Mouse (Mus musculus) liver, embryonic 12.5 days (tissue): ENCODE measurements at regions not wholly inside any gene's neighbourhood (a gene's known extent, or its start where the extent isn't known, plus 50 kb on each side); places are given as distances from the start of the nearest gene placed in this dataset.
A peak's percentile ranks its signal among the peaks of the same experiment; 100 is the strongest.

Experiments
- ATAC-seq: fragments of 200-750 bp; cut with Nextera tagmentation; 2 replicates; pipeline ENCODE4 v1.8.0; 2017; ENCODE audit warnings: moderate number of reproducible peaks, mild to moderate bottlenecking, moderate library complexity
- H3K27ac ChIP-seq: fragments of 300-500 bp; sonication (generic); 2 replicates; pipeline ENCODE4 v1.5.1; 2016; ENCODE audit warnings: mild to moderate bottlenecking
- H3K27me3 ChIP-seq: fragments of 300-500 bp; sonication (generic); replicated peaks from 2 replicates; pipeline ENCODE4 v1.6.1; 2016; ENCODE audit warnings: mild to moderate bottlenecking, moderate library complexity
- H3K36me3 ChIP-seq: fragments of 300-500 bp; sonication (generic); 2 replicates; pipeline ENCODE4 v1.6.1; 2016; ENCODE audit warnings: mild to moderate bottlenecking, moderate library complexity
- H3K4me1 ChIP-seq: fragments of 300-500 bp; sonication (generic); 2 replicates; pipeline ENCODE4 v1.6.1; 2016
- H3K4me2 ChIP-seq: fragments of 300-500 bp; sonication (generic); 2 replicates; pipeline ENCODE4 v1.6.1; 2016; ENCODE audit warnings: mild to moderate bottlenecking, moderate library complexity
- H3K4me3 ChIP-seq: fragments of 300-500 bp; sonication (generic); 2 replicates; pipeline ENCODE4 v1.5.1; 2016; ENCODE audit warnings: mild to moderate bottlenecking, moderate library complexity
- H3K9ac ChIP-seq: fragments of 300-500 bp; sonication (generic); 2 replicates; pipeline ENCODE4 v1.6.1; 2016; ENCODE audit warnings: mild to moderate bottlenecking, moderate library complexity
- H3K9me3 ChIP-seq: fragments of 300-500 bp; sonication (generic); replicated peaks from 2 replicates; pipeline ENCODE4 v1.6.1; 2016; ENCODE audit warnings: mild to moderate bottlenecking, moderate library complexity
- WGBS: fragments of 180-500 bp; shearing (Covaris S2); methylation state at CpG from one replicate; pipeline ENCODE4 v1.1.7; 2016; ENCODE audit not compliant: insufficient replicate concordance; 5-methylcytosine and 5-hydroxymethylcytosine counted together

GRCm38 (mm10) chr2:173376926-173377325 lies 100.6 kb upstream of the Pmepa1 start:
- Histone ChIP-seq H3K9me3 (peaks cover 13% of the 10 kb centered on the region), H3K36me3 (no peaks in the 10 kb centered on the region), H3K27me3 (no peaks in the 10 kb centered on the region), H3K4me1 (peaks cover 12% of the 10 kb centered on the region), H3K9ac (no peak overlapping the region), H3K27ac (no peak overlapping the region), H3K4me2 (no peak overlapping the region), H3K4me3 (no peak overlapping the region)
- WGBS = 63% methylated on average over 6 of the region's 6 CpGs
- ATAC-seq = no peak

- no peak overlapping the region for H3K4me2 ChIP-seq
- H3K36me3 ChIP-seq = no peaks in the 10 kb centered on the region
- 17% methylated on average over 10 of the region's 12 CpGs for WGBS
- peaks cover 12% of the 10 kb centered on the region for H3K4me1 ChIP-seq
- no peak overlapping the region for H3K4me3 ChIP-seq
- no peak overlapping the region for H3K9ac ChIP-seq
- peaks cover 6% of the 10 kb centered on the region; the same call in 1 of the 2 replicates for H3K9me3 ChIP-seq
- peak; percentile 58 for ATAC-seq
- H3K27ac ChIP-seq = no peak overlapping the region
- H3K27me3 ChIP-seq = no peaks in the 10 kb centered on the region
Observed at GRCm38 (mm10) chr2:173377497-173378257, 101.3 kb upstream of the Pmepa1 start.

- Histone ChIP-seq H3K27ac (no peak overlapping the region), H3K4me1 (peaks cover 12% of the 10 kb centered on the region), H3K4me3 (no peak overlapping the region), H3K9ac (no peak overlapping the region), H3K4me2 (no peak overlapping the region), H3K9me3 (no peaks in the 10 kb centered on the region), H3K27me3 (no peaks in the 10 kb centered on the region), H3K36me3 (no peaks in the 10 kb centered on the region)
- no peak for ATAC-seq
- WGBS = 74% methylated on average over 1 of the region's 1 CpGs
Observed at GRCm38 (mm10) chr2:173379736-173380135, 103.4 kb upstream of the Pmepa1 start.

GRCm38 (mm10) chr2:173380341-173380761 lies 104.0 kb upstream of the Pmepa1 start:
- no peak overlapping the region for H3K9ac ChIP-seq
- 17% methylated on average over 3 of the region's 3 CpGs for WGBS
- no peaks in the 10 kb centered on the region for H3K9me3 ChIP-seq
- no peak overlapping the region for H3K4me2 ChIP-seq
- no peaks in the 10 kb centered on the region for H3K27me3 ChIP-seq
- H3K36me3 ChIP-seq = no peaks in the 10 kb centered on the region
- H3K27ac ChIP-seq = no peak overlapping the region
- peaks cover 12% of the 10 kb centered on the region for H3K4me1 ChIP-seq
- no peak for ATAC-seq
- H3K4me3 ChIP-seq = no peak overlapping the region

- 30% methylated on average over 7 of the region's 7 CpGs for WGBS
- no peak for ATAC-seq
Observed at GRCm38 (mm10) chr2:173382176-173382813, 106.0 kb upstream of the Pmepa1 start.

GRCm38 (mm10) chr2:173384935-173385586 lies 108.7 kb upstream of the Pmepa1 start:
- H3K4me1 ChIP-seq = no peaks in the 10 kb centered on the region; the same call in 1 of the 2 replicates
- H3K27ac ChIP-seq = no peak overlapping the region
- no peaks in the 10 kb centered on the region for H3K27me3 ChIP-seq
- H3K9ac ChIP-seq = no peak overlapping the region
- H3K4me2 ChIP-seq = no peak overlapping the region
- no peak overlapping the region for H3K4me3 ChIP-seq
- 62% methylated on average over 8 of the region's 8 CpGs for WGBS
- ATAC-seq = no peak
- no peaks in the 10 kb centered on the region for H3K9me3 ChIP-seq
- H3K36me3 ChIP-seq = no peaks in the 10 kb centered on the region

More at GRCm38 (mm10) chr2:173382176-173382813, 106.0 kb upstream of the Pmepa1 start:
- Histone ChIP-seq H3K9ac (no peak overlapping the region), H3K27ac (no peak overlapping the region), H3K4me1 (peaks cover 12% of the 10 kb centered on the region), H3K9me3 (no peaks in the 10 kb centered on the region), H3K27me3 (no peaks in the 10 kb centered on the region), H3K4me2 (no peak overlapping the region), H3K4me3 (no peak overlapping the region), H3K36me3 (no peaks in the 10 kb centered on the region)

- Histone ChIP-seq H3K27me3 (no peaks in the 10 kb centered on the region), H3K9ac (no peak overlapping the region), H3K4me2 (no peak overlapping the region), H3K9me3 (no peaks in the 10 kb centered on the region), H3K36me3 (no peaks in the 10 kb centered on the region), H3K27ac (no peak overlapping the region), H3K4me3 (no peak overlapping the region), H3K4me1 (no peaks in the 10 kb centered on the region)
- no peak for ATAC-seq
- WGBS = 46% methylated on average over 9 of the region's 9 CpGs
Observed at GRCm38 (mm10) chr2:173385722-173386141, 109.4 kb upstream of the Pmepa1 start.

- no peak overlapping the region for H3K27ac ChIP-seq
- ATAC-seq = no peak
- H3K9me3 ChIP-seq = no peaks in the 10 kb centered on the region
- H3K27me3 ChIP-seq = no peaks in the 10 kb centered on the region
- 43% methylated on average over 4 of the region's 4 CpGs for WGBS
- no peaks in the 10 kb centered on the region for H3K36me3 ChIP-seq
- H3K9ac ChIP-seq = no peak overlapping the region
- H3K4me1 ChIP-seq = no peaks in the 10 kb centered on the region
- no peak overlapping the region for H3K4me3 ChIP-seq
- no peak overlapping the region for H3K4me2 ChIP-seq
Observed at GRCm38 (mm10) chr2:173388140-173388539, 111.8 kb upstream of the Pmepa1 start.

GRCm38 (mm10) chr2:173392557-173393323 lies 116.4 kb upstream of the Pmepa1 start:
- WGBS = 73% methylated on average over 14 of the region's 14 CpGs
- Histone ChIP-seq H3K9me3 (no peaks in the 10 kb centered on the region), H3K4me2 (no peak overlapping the region)

GRCm38 (mm10) chr2:173393324-173393592 lies 116.9 kb upstream of the Pmepa1 start:
- 59% methylated on average over 2 of the region's 2 CpGs for WGBS
- Histone ChIP-seq H3K9ac (no peak overlapping the region), H3K27me3 (no peaks in the 10 kb centered on the region), H3K4me3 (no peak overlapping the region), H3K4me2 (no peak overlapping the region), H3K36me3 (no peaks in the 10 kb centered on the region), H3K27ac (no peak overlapping the region), H3K9me3 (no peaks in the 10 kb centered on the region), H3K4me1 (peaks cover 5% of the 10 kb centered on the region; the same call in 1 of the 2 replicates)
- ATAC-seq = no peak

More at GRCm38 (mm10) chr2:173392557-173393323, 116.4 kb upstream of the Pmepa1 start:
- ATAC-seq = no peak
- Histone ChIP-seq H3K9ac (no peak overlapping the region), H3K27me3 (no peaks in the 10 kb centered on the region), H3K36me3 (no peaks in the 10 kb centered on the region), H3K4me1 (peaks cover 5% of the 10 kb centered on the region; the same call in 1 of the 2 replicates), H3K27ac (no peak overlapping the region), H3K4me3 (no peak overlapping the region)

GRCm38 (mm10) chr2:173395526-173395925 lies 119.2 kb upstream of the Pmepa1 start:
- Histone ChIP-seq H3K4me2 (no peak overlapping the region), H3K4me1 (peaks cover 5% of the 10 kb centered on the region; the same call in 1 of the 2 replicates), H3K36me3 (no peaks in the 10 kb centered on the region), H3K9me3 (no peaks in the 10 kb centered on the region), H3K9ac (no peak overlapping the region), H3K4me3 (no peak overlapping the region), H3K27me3 (no peaks in the 10 kb centered on the region), H3K27ac (no peak overlapping the region)
- 30% methylated on average over 6 of the region's 6 CpGs for WGBS
- no peak for ATAC-seq
